Mouse (Mus musculus) midbrain, embryonic 14.5 days (tissue): ENCODE measurements around the gene Slc35b2. TPM values are rescaled to one million over a fixed set of nuclear protein-coding genes. Genes with fewer than 3 reads are reported as not detected.

ENCODE experiments used
- ATAC-seq: fragments of 200-750 bp; cut with Nextera tagmentation; 2 replicates; pipeline ENCODE4 v1.8.0; 2017; ENCODE audit warnings: moderate number of reproducible peaks, moderate library complexity; ENCODE audit not compliant: low FRiP score, low TSS enrichment
- DNase-seq: peaks from one replicate; pipeline ENCODE4 v3.0.0-alpha.2; 2015
- H3K27ac ChIP-seq: fragments of 300-500 bp; sonication (generic); replicated peaks from 2 replicates; pipeline ENCODE4 v1.5.1; 2014; ENCODE audit warnings: mild to moderate bottlenecking, low read depth, low read length, moderate library complexity
- H3K27me3 ChIP-seq: fragments of 300-500 bp; sonication (generic); 2 replicates; pipeline ENCODE4 v1.6.1; 2014; ENCODE audit warnings: low read length, control low read depth, mixed read lengths; ENCODE audit not compliant: control insufficient read depth, insufficient read depth
- H3K36me3 ChIP-seq: fragments of 300-500 bp; sonication (generic); 2 replicates; pipeline ENCODE4 v1.6.1; 2014; ENCODE audit warnings: low read length, control low read depth; ENCODE audit not compliant: control insufficient read depth, insufficient read depth
- H3K4me1 ChIP-seq: fragments of 300-500 bp; sonication (generic); 2 replicates; pipeline ENCODE4 v1.6.1; 2014; ENCODE audit warnings: mild to moderate bottlenecking, antibody characterized with exemption, low read length, control low read depth; ENCODE audit not compliant: control insufficient read depth, insufficient read depth
- H3K4me2 ChIP-seq: fragments of 300-500 bp; sonication (generic); 2 replicates; pipeline ENCODE4 v1.6.1; 2014; ENCODE audit warnings: mild to moderate bottlenecking, low read length, moderate library complexity
- H3K4me3 ChIP-seq: fragments of 300-500 bp; sonication (generic); replicated peaks from 2 replicates; pipeline ENCODE4 v1.5.1; 2014; ENCODE audit warnings: low read depth, low read length
- H3K9ac ChIP-seq: fragments of 300-500 bp; sonication (generic); replicated peaks from 2 replicates; pipeline ENCODE4 v1.6.1; 2014; ENCODE audit warnings: mild to moderate bottlenecking, low read length, moderate library complexity
- H3K9me3 ChIP-seq: fragments of 300-500 bp; sonication (generic); 2 replicates; pipeline ENCODE4 v1.6.1; 2016; ENCODE audit warnings: low read length, control low read depth, mixed read lengths; ENCODE audit not compliant: control insufficient read depth
- WGBS: fragments of 180-500 bp; shearing (Covaris S2); extraction: QIAGEN DNeasy Blood & Tissue Kit; methylation state at CpG from one replicate; pipeline ENCODE4 v1.1.7; 2014; 5-methylcytosine and 5-hydroxymethylcytosine counted together
- polyA plus RNA-seq: library from polyadenylated mRNA; unstranded; fragments of >200 nt; fragmentation: Nextera tagmentation; extraction: Ambion mirVana; gene quantifications from 2 replicates; pipeline ENCODE4 v1.2.1, GENCODE M21; 2014

Gene Slc35b2
- polyA plus RNA-seq, 1 experiment from 2014 or later, result 77.1 TPM

GRCm38 (mm10) chr17:45574129-45574761, 10.6 kb downstream of the Slc35b2 start:
- H3K27me3 ChIP-seq, result no peaks in the 10 kb centered on the region
- no peaks in the 10 kb centered on the region for H3K9me3 ChIP-seq
- H3K27ac ChIP-seq, result peak overlapping the region; percentile 99
- peak overlapping the region; percentile 100 for H3K4me3 ChIP-seq
- peak; percentile 80 for DNase-seq
- H3K4me1 ChIP-seq, result peaks cover 13% of the 10 kb centered on the region; the same call in 1 of the 2 replicates
- peak overlapping the region; percentile 98 for H3K9ac ChIP-seq
- WGBS, result 2% methylated on average over 17 of the region's 17 CpGs
- H3K4me2 ChIP-seq, result peak overlapping the region; percentile 90
- ATAC-seq, result peak; percentile 48
- H3K36me3 ChIP-seq, result peaks cover 23% of the 10 kb centered on the region

- Histone ChIP-seq H3K4me3 (no peak overlapping the region), H3K9ac (peak overlapping the region; percentile 98; the same call in 1 of the 2 replicates), H3K4me1 (peaks cover 13% of the 10 kb centered on the region; the same call in 1 of the 2 replicates), H3K27me3 (no peaks in the 10 kb centered on the region), H3K9me3 (no peaks in the 10 kb centered on the region), H3K27ac (peak overlapping the region; percentile 99), H3K36me3 (peaks cover 13% of the 10 kb centered on the region), H3K4me2 (peak overlapping the region; percentile 90)
- WGBS, result 92% methylated on average over 8 of the region's 8 CpGs
- no peak for ATAC-seq
- no peak for DNase-seq
These were observed 11.6 kb downstream of the Slc35b2 start for GRCm38 (mm10) chr17:45575123-45575897.

- no peak for ATAC-seq
- Histone ChIP-seq H3K36me3 (no peaks in the 10 kb centered on the region), H3K4me3 (no peak overlapping the region), H3K9ac (no peak overlapping the region), H3K27me3 (no peaks in the 10 kb centered on the region), H3K4me2 (no peak overlapping the region), H3K4me1 (peaks cover 8% of the 10 kb centered on the region; the same call in 1 of the 2 replicates), H3K9me3 (no peaks in the 10 kb centered on the region), H3K27ac (no peak overlapping the region)
- no peak for DNase-seq
- 61% methylated on average over 5 of the region's 5 CpGs for WGBS
These were observed 14.6 kb downstream of the Slc35b2 start for GRCm38 (mm10) chr17:45578242-45578641.

- Histone ChIP-seq H3K27me3 (no peaks in the 10 kb centered on the region), H3K9me3 (no peaks in the 10 kb centered on the region), H3K9ac (no peak overlapping the region), H3K4me2 (no peak overlapping the region), H3K36me3 (no peaks in the 10 kb centered on the region), H3K4me3 (no peak overlapping the region), H3K27ac (no peak overlapping the region), H3K4me1 (peaks cover 8% of the 10 kb centered on the region; the same call in 1 of the 2 replicates)
- DNase-seq (no peak), ATAC-seq (no peak)
- WGBS, result 71% methylated on average over 7 of the region's 7 CpGs
These were observed 15.2 kb downstream of the Slc35b2 start for GRCm38 (mm10) chr17:45578843-45579242.

- ATAC-seq (no peak), DNase-seq (no peak)
- H3K36me3 ChIP-seq, result no peaks in the 10 kb centered on the region
- H3K27ac ChIP-seq, result no peak overlapping the region
- H3K4me1 ChIP-seq, result peaks cover 8% of the 10 kb centered on the region
- no peaks in the 10 kb centered on the region for H3K9me3 ChIP-seq
- H3K4me3 ChIP-seq, result no peak overlapping the region
- H3K27me3 ChIP-seq, result no peaks in the 10 kb centered on the region
- no peak overlapping the region for H3K9ac ChIP-seq
- 87% methylated on average over 4 of the region's 4 CpGs for WGBS
- H3K4me2 ChIP-seq, result no peak overlapping the region
These were observed 15.9 kb downstream of the Slc35b2 start for GRCm38 (mm10) chr17:45579554-45579953.

GRCm38 (mm10) chr17:45580958-45581477, 17.3 kb downstream of the Slc35b2 start:
- ATAC-seq, result no peak
- Histone ChIP-seq H3K4me1 (peaks cover 13% of the 10 kb centered on the region; the same call in 1 of the 2 replicates), H3K9ac (no peak overlapping the region), H3K4me2 (no peak overlapping the region), H3K27ac (no peak overlapping the region), H3K9me3 (no peaks in the 10 kb centered on the region), H3K4me3 (no peak overlapping the region), H3K36me3 (no peaks in the 10 kb centered on the region), H3K27me3 (no peaks in the 10 kb centered on the region)
- no peak for DNase-seq
- 52% methylated on average over 12 of the region's 12 CpGs for WGBS

GRCm38 (mm10) chr17:45581567-45581983, 17.9 kb downstream of the Slc35b2 start:
- H3K36me3 ChIP-seq, result no peaks in the 10 kb centered on the region
- ATAC-seq (no peak), DNase-seq (peak; percentile 86)
- no peak overlapping the region for H3K4me2 ChIP-seq
- H3K9me3 ChIP-seq, result no peaks in the 10 kb centered on the region
- peaks cover 13% of the 10 kb centered on the region; the same call in 1 of the 2 replicates for H3K4me1 ChIP-seq
- H3K27ac ChIP-seq, result no peak overlapping the region
- WGBS, result 12% methylated on average over 2 of the region's 2 CpGs
- no peaks in the 10 kb centered on the region for H3K27me3 ChIP-seq
- H3K9ac ChIP-seq, result no peak overlapping the region
- H3K4me3 ChIP-seq, result no peak overlapping the region

GRCm38 (mm10) chr17:45582188-45582587, 18.5 kb downstream of the Slc35b2 start:
- Histone ChIP-seq H3K9ac (no peak overlapping the region), H3K4me3 (no peak overlapping the region), H3K4me2 (no peak overlapping the region), H3K4me1 (peaks cover 13% of the 10 kb centered on the region; the same call in 1 of the 2 replicates), H3K36me3 (no peaks in the 10 kb centered on the region), H3K27ac (no peak overlapping the region), H3K9me3 (no peaks in the 10 kb centered on the region), H3K27me3 (no peaks in the 10 kb centered on the region)
- ATAC-seq (no peak), DNase-seq (no peak)
- 93% methylated on average over 6 of the region's 6 CpGs for WGBS
